ENCODE assay signal across 8 mouse cellular contexts in the genomic region with DNA sequence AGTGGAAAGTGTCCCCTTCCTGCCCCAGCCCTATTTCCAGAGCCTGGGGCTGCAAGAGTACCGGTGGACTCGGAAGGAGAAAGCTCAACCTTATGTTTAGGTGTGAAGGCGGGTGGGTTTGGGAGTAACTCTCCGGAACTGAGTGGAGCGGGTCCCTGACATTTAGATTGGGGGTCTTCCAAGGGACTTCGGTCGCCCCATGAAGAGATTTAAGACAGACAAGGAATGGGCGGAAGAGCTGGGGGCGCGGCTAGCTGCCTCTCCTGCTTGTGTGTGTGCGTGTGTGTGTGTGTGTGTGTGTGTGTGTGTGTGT.
DNase-seq lines count a peak whose midpoint lies in the region; ATAC-seq and TF ChIP-seq lines count a peak whose summit lies in the region.

No protein-coding gene starts in this region.

- no peak for DNase-seq in kidney, postnatal 4 days
- no peak for DNase-seq in hindbrain, postnatal 0 days (ENCODE audit: low spot score)
- no peak for DNase-seq in urinary bladder, postnatal 14 days (ENCODE audit: low spot score)
- DNase-seq in spleen, adult 12 weeks (ENCODE audit: low spot score): no peak
- no peak for DNase-seq in ovary, postnatal 36 days (ENCODE audit: low spot score)

- H3K4me1 ChIP-seq in kidney, embryonic 14.5 days (ENCODE audit: control insufficient read depth, insufficient read depth, low read length): no peaks in the 10 kb centered on the region
- H3K4me1 ChIP-seq in embryonic facial prominence, embryonic 12.5 days: peaks cover 6% of the 10 kb centered on the region; the same call in 1 of the 2 replicates
- peaks cover 3% of the 10 kb centered on the region; the same call in 1 of the 2 replicates for H3K4me1 ChIP-seq in hindbrain, postnatal 0 days (ENCODE audit: insufficient read depth, low read length)

- 1% methylated on average over 11 of the region's 11 CpGs for WGBS in kidney, embryonic 14.5 days
- 3% methylated on average over 11 of the region's 11 CpGs for WGBS in embryonic facial prominence, embryonic 12.5 days
- 7% methylated on average over 8 of the region's 11 CpGs for WGBS in hindbrain, postnatal 0 days

- no peak overlapping the region for H3K27ac ChIP-seq in kidney, embryonic 14.5 days (ENCODE audit: low read depth, low read length)
- no peak overlapping the region for H3K27ac ChIP-seq in embryonic facial prominence, embryonic 12.5 days
- peak overlapping the region; percentile 51; the same call in 1 of the 2 replicates for H3K27ac ChIP-seq in hindbrain, postnatal 0 days

- H3K79me2 ChIP-seq in myocyte (ENCODE audit: control insufficient read depth, insufficient read depth): no peaks in the 10 kb centered on the region

- TF ChIP-seq CTCF in hindbrain, postnatal 0 days (IDR thresholded peaks at IDR 0.05; ENCODE audit: low read depth): no peak

- H3ac ChIP-seq in myocyte (ENCODE audit: control insufficient read depth, insufficient read length): peak overlapping the region; percentile 2

- no peak overlapping the region; the same call in none of the 2 replicates for H3K9ac ChIP-seq in kidney, embryonic 14.5 days (ENCODE audit: low read depth, low read length)
- peak overlapping the region; percentile 81; the same call in 1 of the 2 replicates for H3K9ac ChIP-seq in embryonic facial prominence, embryonic 12.5 days
- H3K9ac ChIP-seq in hindbrain, postnatal 0 days (replicated peaks; ENCODE audit: low read length): peak overlapping the region; percentile 70

- H3K36me3 ChIP-seq in kidney, embryonic 14.5 days (ENCODE audit: control insufficient read depth, insufficient read depth, low read length): no peaks in the 10 kb centered on the region
- H3K36me3 ChIP-seq in embryonic facial prominence, embryonic 12.5 days: no peaks in the 10 kb centered on the region
- H3K36me3 ChIP-seq in hindbrain, postnatal 0 days (ENCODE audit: insufficient read depth, low read length): no peaks in the 10 kb centered on the region
- H3K36me3 ChIP-seq in myocyte (ENCODE audit: control insufficient read depth, insufficient read depth): no peaks in the 10 kb centered on the region

- H3K4me2 ChIP-seq in kidney, embryonic 14.5 days (replicated peaks; ENCODE audit: low read depth, low read length): peak overlapping the region; percentile 99
- peak overlapping the region; percentile 99 for H3K4me2 ChIP-seq in embryonic facial prominence, embryonic 12.5 days (replicated peaks)
- peak overlapping the region; percentile 99 for H3K4me2 ChIP-seq in hindbrain, postnatal 0 days (ENCODE audit: low read depth, low read length)
- peak overlapping the region; percentile 83 for H3K4me2 ChIP-seq in myocyte (ENCODE audit: low read depth)

- peak overlapping the region; percentile 75 for H3K4me3 ChIP-seq in kidney, embryonic 14.5 days (ENCODE audit: low read length)
- peak overlapping the region; percentile 82 for H3K4me3 ChIP-seq in embryonic facial prominence, embryonic 12.5 days
- H3K4me3 ChIP-seq in hindbrain, postnatal 0 days (ENCODE audit: low read length): peak overlapping the region; percentile 82
- peak overlapping the region; percentile 38 for H3K4me3 ChIP-seq in myocyte

- ATAC-seq in kidney, embryonic 14.5 days (ENCODE audit: low FRiP score, low TSS enrichment): no peak; the same call in 1 of the 2 replicates
- ATAC-seq in embryonic facial prominence, embryonic 12.5 days (ENCODE audit: insufficient number of reproducible peaks, insufficient read depth, low FRiP score, low TSS enrichment): no peak
- ATAC-seq in hindbrain, postnatal 0 days: peak; percentile 13; the same call in 1 of the 2 replicates

- TF ChIP-seq POLR2A in myocyte (IDR thresholded peaks at IDR 0.05; ENCODE audit: insufficient read length, low read depth): no peak

- H3K27me3 ChIP-seq in kidney, embryonic 14.5 days (ENCODE audit: control insufficient read depth, insufficient read depth, low read length): peaks cover 18% of the 10 kb centered on the region
- H3K27me3 ChIP-seq in embryonic facial prominence, embryonic 12.5 days: peaks cover 45% of the 10 kb centered on the region
- no peaks in the 10 kb centered on the region for H3K27me3 ChIP-seq in hindbrain, postnatal 0 days (ENCODE audit: insufficient read depth, low read length)
- no peaks in the 10 kb centered on the region for H3K27me3 ChIP-seq in myocyte (ENCODE audit: control insufficient read depth, insufficient read depth, insufficient read length)

- no peaks in the 10 kb centered on the region for H3K9me3 ChIP-seq in kidney, embryonic 14.5 days (ENCODE audit: control insufficient read depth, low read length)
- no peaks in the 10 kb centered on the region for H3K9me3 ChIP-seq in embryonic facial prominence, embryonic 12.5 days
- H3K9me3 ChIP-seq in hindbrain, postnatal 0 days (ENCODE audit: low read length): no peaks in the 10 kb centered on the region

TF ChIP-seq in myocyte, 11 proteins besides CTCF, POLR2A, EP300 and RAD21:
- TF ChIP-seq MYOD1 (IDR thresholded peaks at IDR 0.05; ENCODE audit: control insufficient read depth in 1 of 3, insufficient read length in 2 of 3, low read depth in 2 of 3) (no peak), REST (IDR thresholded peaks at IDR 0.05; ENCODE audit: insufficient read depth, insufficient read length) (no peak), USF1 (IDR thresholded peaks at IDR 0.05; ENCODE audit: low read depth) (no peak), CEBPB (IDR thresholded peaks at IDR 0.05; ENCODE audit: insufficient read depth, poor library complexity, severe bottlenecking) (no peak), MAX (IDR thresholded peaks at IDR 0.05; ENCODE audit: low read depth) (no peak), SRF (IDR thresholded peaks at IDR 0.05; ENCODE audit: control insufficient read depth, insufficient read length, low read depth) (no peak), E2F4 (IDR thresholded peaks at IDR 0.05; ENCODE audit: insufficient read depth) (no peak), POLR2AphosphoS2 (IDR thresholded peaks at IDR 0.05; ENCODE audit: insufficient read length, low read depth) (no peak), TCF3 (IDR thresholded peaks at IDR 0.05; ENCODE audit: insufficient read length, low read depth) (no peak), MYOG (IDR thresholded peaks at IDR 0.05; ENCODE audit: control insufficient read depth in 1 of 3, insufficient read depth in 1 of 3, insufficient read length in 2 of 3, low read depth in 2 of 3) (no peak), TCF12 (IDR thresholded peaks at IDR 0.05; ENCODE audit: insufficient read depth, poor library complexity, severe bottlenecking) (no peak)
